Mouse (Mus musculus) CH12.LX (cell line): ENCODE data around the gene Nup210l. TPM values are rescaled to one million over a fixed set of nuclear protein-coding genes. Genes with fewer than 3 reads are reported as not detected.
"Not testable (repeated sequence)": the region's sequence is repeated elsewhere in the genome, so short reads cannot be mapped to it uniquely, and the experiment has no call there.

ENCODE experiments used
- DNase-seq: peaks from one replicate; pipeline ENCODE4 v3.0.0-alpha.2; 2013; ENCODE audit errors: extremely low read depth
- H3K27ac ChIP-seq: 2 replicates; pipeline ENCODE4 v1.5.1; 2012; ENCODE audit warnings: low read depth, mild to moderate bottlenecking, control low read depth, moderate library complexity; ENCODE audit not compliant: insufficient read depth
- H3K27me3 ChIP-seq: replicated peaks from 2 replicates; pipeline ENCODE3; 2012; ENCODE audit warnings: inconsistent platforms
- H3K36me3 ChIP-seq, 2 experiments: replicated peaks in 1 of 2; 2 replicates each; pipeline versions ENCODE3 to v1.6.1; 2012; ENCODE audit warnings: inconsistent platforms in 1 of 2, low read length in 1 of 2, mild to moderate bottlenecking in 1 of 2, mixed read lengths in 1 of 2, moderate library complexity in 1 of 2; ENCODE audit not compliant: control insufficient read depth in 1 of 2, insufficient read depth in 1 of 2
- H3K4me1 ChIP-seq, 2 experiments: 2 replicates each; pipeline ENCODE4 v1.6.1; 2012; ENCODE audit warnings: inconsistent platforms in 1 of 2, moderate library complexity in 1 of 2; ENCODE audit not compliant: insufficient read depth in 2 of 2, control insufficient read depth in 1 of 2
- H3K4me2 ChIP-seq: 2 replicates; pipeline ENCODE4 v1.6.1; 2012; ENCODE audit warnings: low read depth, mild to moderate bottlenecking, control low read depth; ENCODE audit not compliant: poor library complexity, insufficient read depth, severe bottlenecking
- H3K4me3 ChIP-seq, 3 experiments: fragments of 150-350 bp in 1 of 3; sonication (generic) in 1 of 3; replicated peaks in 1 of 3; 2 replicates each; pipeline versions ENCODE3 to v1.5.1; 2011 to 2012; ENCODE audit warnings: low read depth in 2 of 3, low read length in 2 of 3, mild to moderate bottlenecking in 2 of 3, moderate library complexity in 2 of 3, control low read depth in 1 of 3, improper control_type of control experiment in 1 of 3, inconsistent platforms in 1 of 3, mixed read lengths in 1 of 3; ENCODE audit not compliant: poor library complexity in 1 of 3
- H3K79me2 ChIP-seq: replicated peaks from 2 replicates; pipeline ENCODE4 v1.6.1; 2012; ENCODE audit warnings: mild to moderate bottlenecking, moderate library complexity; ENCODE audit not compliant: control insufficient read depth, poor library complexity, insufficient read depth, severe bottlenecking; ENCODE audit errors: extremely low read depth
- H3K9ac ChIP-seq: 2 replicates; pipeline ENCODE4 v1.6.1; 2012; ENCODE audit warnings: low read depth, mild to moderate bottlenecking, control low read depth, moderate library complexity; ENCODE audit not compliant: insufficient read depth
- H3K9me3 ChIP-seq: replicated peaks from 2 replicates; pipeline ENCODE3; 2012; ENCODE audit warnings: low read length, inconsistent platforms, mixed read lengths
- CHD1 ChIP-seq: IDR thresholded peaks from 2 replicates; pipeline ENCODE4 v1.6.1; 2012; ENCODE audit warnings: low read depth, low read length, improper control_type of control experiment, inconsistent platforms
- CHD2 ChIP-seq: IDR thresholded peaks from 2 replicates; pipeline ENCODE4 v1.6.1; 2011; ENCODE audit warnings: low read length, improper control_type of control experiment
- CTCF ChIP-seq, 2 experiments: IDR thresholded peaks in 1 of 2; conservative IDR thresholded peaks in 1 of 2; 2 replicates each; pipeline ENCODE4 v1.5.1; 2011 to 2012; ENCODE audit warnings: low read depth in 2 of 2, low read length in 2 of 2, improper control_type of control experiment in 1 of 2, inconsistent platforms in 1 of 2, mild to moderate bottlenecking in 1 of 2, moderate library complexity in 1 of 2
- E2F4 ChIP-seq: IDR thresholded peaks from 2 replicates; pipeline ENCODE4 v1.6.1; 2011; ENCODE audit warnings: low read depth, low read length, improper control_type of control experiment; ENCODE audit not compliant: insufficient replicate concordance
- ELF1 ChIP-seq: IDR thresholded peaks from 2 replicates; pipeline ENCODE4 v1.6.1; 2014; ENCODE audit warnings: low read depth, mild to moderate bottlenecking, inconsistent platforms, low read length, improper control_type of control experiment
- EP300 ChIP-seq: IDR thresholded peaks from 2 replicates; pipeline ENCODE4 v1.6.1; 2011; ENCODE audit warnings: low read length, improper control_type of control experiment
- GABPA ChIP-seq: IDR thresholded peaks from 2 replicates; pipeline ENCODE4 v1.6.1; 2012; ENCODE audit warnings: low read depth, low read length, improper control_type of control experiment, inconsistent platforms; ENCODE audit not compliant: insufficient replicate concordance
- JUN ChIP-seq: IDR thresholded peaks from 2 replicates; pipeline ENCODE4 v1.6.1; 2011; ENCODE audit warnings: low read depth, mild to moderate bottlenecking, low read length, improper control_type of control experiment, moderate library complexity; ENCODE audit not compliant: insufficient read depth
- JUND ChIP-seq: conservative IDR thresholded peaks from 2 replicates; pipeline ENCODE4 v1.6.1; 2011; ENCODE audit warnings: low read depth, low read length, improper control_type of control experiment
- KAT2A ChIP-seq: IDR thresholded peaks from 2 replicates; pipeline ENCODE4 v1.6.1; 2012; ENCODE audit warnings: low read length, improper control_type of control experiment, inconsistent platforms; ENCODE audit not compliant: insufficient replicate concordance
- MAFK ChIP-seq: IDR thresholded peaks from 2 replicates; pipeline ENCODE4 v1.6.1; 2011; ENCODE audit warnings: low read length, improper control_type of control experiment; ENCODE audit not compliant: insufficient replicate concordance
- MAX ChIP-seq: IDR thresholded peaks from 2 replicates; pipeline ENCODE4 v1.6.1; 2011; ENCODE audit warnings: low read length, improper control_type of control experiment
- MAZ ChIP-seq: IDR thresholded peaks from 2 replicates; pipeline ENCODE4 v1.6.1; 2012; ENCODE audit warnings: low read depth, mild to moderate bottlenecking, inconsistent platforms, low read length, improper control_type of control experiment, moderate library complexity
- MYC ChIP-seq: IDR thresholded peaks from 2 replicates; pipeline ENCODE4 v1.6.1; 2011; ENCODE audit warnings: low read depth, mild to moderate bottlenecking, improper control_type of control experiment, low read length
- NELFE ChIP-seq: IDR thresholded peaks from 2 replicates; pipeline ENCODE4 v1.6.1; 2011; ENCODE audit warnings: low read depth, low read length, improper control_type of control experiment
- NRF1 ChIP-seq: IDR thresholded peaks from 2 replicates; pipeline ENCODE4 v1.6.1; 2014; ENCODE audit warnings: low read depth, mild to moderate bottlenecking, inconsistent platforms, low read length, improper control_type of control experiment, moderate library complexity
- PAX5 ChIP-seq: IDR thresholded peaks from 2 replicates; pipeline ENCODE4 v1.6.1; 2012; ENCODE audit warnings: low read length, inconsistent platforms, mixed read lengths
- POLR2AphosphoS2 ChIP-seq: IDR thresholded peaks from 2 replicates; pipeline ENCODE4 v1.6.1; 2011; ENCODE audit warnings: low read depth, low read length, improper control_type of control experiment
- SIN3A ChIP-seq: IDR thresholded peaks from 2 replicates; pipeline ENCODE4 v1.6.1; 2012; ENCODE audit warnings: low read length, improper control_type of control experiment, inconsistent platforms
- SMC3 ChIP-seq: IDR thresholded peaks from 2 replicates; pipeline ENCODE4 v1.6.1; 2011; ENCODE audit warnings: low read depth, low read length, improper control_type of control experiment
- USF1 ChIP-seq: IDR thresholded peaks from 2 replicates; pipeline ENCODE4 v1.6.1; 2014; ENCODE audit warnings: low read depth, mild to moderate bottlenecking, inconsistent platforms, low read length, improper control_type of control experiment
- USF2 ChIP-seq: conservative IDR thresholded peaks from 2 replicates; pipeline ENCODE4 v1.6.1; 2011; ENCODE audit warnings: low read depth, low read length, improper control_type of control experiment
- ZKSCAN1 ChIP-seq: IDR thresholded peaks from 2 replicates; pipeline ENCODE4 v1.6.1; 2012; ENCODE audit warnings: low read depth, inconsistent platforms, low read length, improper control_type of control experiment, borderline replicate concordance
- ZMIZ1 ChIP-seq: IDR thresholded peaks from 2 replicates; pipeline ENCODE4 v1.6.1; 2012; ENCODE audit warnings: low read depth, mild to moderate bottlenecking, inconsistent platforms, low read length, improper control_type of control experiment
- dilution Hi-C: fragments of 300-500 bp; cut with MboI; formaldehyde crosslinking; loops from 2 replicates; pipeline ENCODE4 v1.14.3; 2020; ENCODE audit warnings: low sequenced_read_pairs; ENCODE audit not compliant: extremely low pct_unique_long_range_greater_than_20kb, extremely low pct_ligation_motif_present
- in situ Hi-C: fragments of 300-500 bp; cut with MboI; formaldehyde crosslinking; loops from 3 replicates; pipeline ENCODE4 v1.14.3; 2019; ENCODE audit warnings: low sequenced_read_pairs, low pct_ligation_motif_present, low pct_unique_long_range_greater_than_20kb, mixed read lengths
- polyA plus RNA-seq: library from polyadenylated mRNA; unstranded; fragments of >175 nt; gene quantifications from 2 replicates; pipeline ENCODE4 v1.2.1, GENCODE M21; 2012; ENCODE audit warnings: low read depth; ENCODE audit not compliant: insufficient read length
- total RNA-seq, 2 experiments: library from RNA; depleted of rRNA; stranded (reverse); fragments of 300-350 nt in 1 of 2; fragments of >200 nt in 1 of 2; gene quantifications; 2 replicates each; pipeline ENCODE4 v1.2.3; 2012 to 2014

Nup210l gene
- total and polyA plus RNA-seq, 3 experiments = 0.42 to 0.47 (median 0.43) TPM

DNA sequence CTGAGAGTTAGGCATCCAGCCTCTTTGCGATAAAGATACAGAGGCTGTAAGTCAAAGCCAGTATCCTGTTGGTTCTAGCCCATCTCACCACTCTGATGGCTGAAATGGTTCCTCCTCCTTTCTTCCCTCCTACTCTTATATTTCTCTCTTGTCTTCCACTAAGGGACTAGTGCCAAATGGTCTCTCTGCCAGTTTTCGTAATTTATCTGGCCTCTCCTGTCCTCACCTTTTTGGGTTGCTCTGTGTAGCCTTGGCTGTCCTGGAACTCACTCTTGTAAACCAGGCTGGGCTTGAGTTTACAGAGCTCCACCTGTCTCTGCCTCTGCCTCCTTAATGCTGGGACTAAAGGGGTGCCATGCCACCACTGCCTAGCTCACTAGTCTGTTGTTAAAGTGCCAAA lies 148.7 kb downstream of the Nup210l start:
- dilution Hi-C loops, H3K4me2 ChIP-seq, H3K9me3 ChIP-seq, H3K9ac ChIP-seq, H3K4me3 ChIP-seq, in situ Hi-C loops, H3K27ac ChIP-seq, H3K27me3 ChIP-seq, DNase-seq: not testable (repeated sequence)
- Histone ChIP-seq H3K36me3 (peaks cover 23 to 29% of the 10 kb centered on the region in 2 experiments), H3K4me1 (peaks cover 6 to 32% of the 10 kb centered on the region in 2 experiments), H3K79me2 (peaks cover 50% of the 10 kb centered on the region)

DNA sequence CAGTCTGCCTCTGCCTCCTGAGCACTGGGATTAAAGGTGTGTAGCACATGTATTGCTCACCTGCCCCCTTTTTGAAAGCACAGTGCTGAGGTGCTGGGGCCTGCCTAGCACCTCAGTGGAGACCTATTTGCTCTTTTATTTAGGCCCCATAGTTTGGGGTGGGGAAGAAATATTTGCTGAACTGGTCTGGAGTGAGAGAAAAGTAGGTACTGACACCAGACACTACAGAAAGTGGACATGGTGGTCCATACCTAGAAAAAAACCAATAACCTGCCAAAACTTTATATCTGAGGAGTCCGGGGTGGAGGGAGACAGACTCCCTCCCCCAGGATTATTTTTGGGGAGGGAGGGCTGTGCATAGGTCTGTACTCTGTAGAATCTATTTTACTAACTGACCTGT lies 149.2 kb downstream of the Nup210l start:
- H3K4me3 ChIP-seq, in situ Hi-C loops, dilution Hi-C loops, H3K27me3 ChIP-seq, H3K9me3 ChIP-seq, DNase-seq, H3K27ac ChIP-seq: not testable (repeated sequence)
- H3K4me1 ChIP-seq = peaks cover 8 to 36% of the 10 kb centered on the region in 2 experiments
- peak overlapping the region; percentile 29 for H3K4me2 ChIP-seq
- H3K36me3 ChIP-seq = peaks cover 26 to 34% of the 10 kb centered on the region in 2 experiments
- H3K79me2 ChIP-seq = peaks cover 55% of the 10 kb centered on the region
- H3K9ac ChIP-seq = peak overlapping the region; percentile 85; the same call in 1 of the 2 replicates

DNA sequence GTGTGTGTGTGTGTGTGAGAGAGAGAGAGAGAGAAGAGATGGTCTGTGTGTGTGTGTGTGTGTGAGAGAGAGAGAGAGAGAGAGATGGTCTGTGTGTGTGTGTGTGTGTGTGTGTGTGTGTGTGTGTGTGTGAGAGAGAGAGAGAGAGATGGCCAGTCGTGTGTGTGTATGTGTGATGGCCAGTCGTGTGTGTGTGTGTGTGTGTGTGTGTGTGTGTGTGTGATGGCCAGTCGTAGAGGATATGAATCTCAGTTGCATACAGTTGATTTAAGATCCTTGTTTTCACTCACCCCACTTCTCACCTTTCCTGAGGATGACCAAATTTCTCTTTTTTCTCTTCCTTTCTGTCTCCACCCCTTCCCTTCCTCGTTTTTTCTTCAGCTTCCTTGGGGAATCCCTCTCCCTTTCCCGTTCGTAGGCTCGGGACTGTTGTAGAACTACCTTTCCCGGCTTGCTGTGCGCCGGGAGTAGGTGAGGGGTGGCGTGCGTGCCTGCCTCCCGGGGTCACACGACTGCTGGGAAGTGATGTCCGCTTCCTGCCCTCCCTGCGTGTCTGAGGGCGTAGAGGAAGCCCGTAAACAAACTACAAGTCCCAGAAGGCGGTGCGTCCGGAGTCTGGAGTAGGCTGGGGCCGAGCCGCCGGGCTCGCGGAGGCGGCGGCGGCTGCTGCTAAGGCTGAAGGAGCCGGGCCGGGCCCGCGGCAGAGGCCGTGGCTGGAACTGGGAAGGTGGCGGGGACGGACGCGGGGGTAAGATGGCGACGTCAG lies 149.9 kb downstream of the Nup210l start, which contains the start of gene Crtc2:
Gene Crtc2 (plus strand): TSS at position 511 of the 766 bp plus-strand sequence.
- H3K27ac ChIP-seq = peak within 1 kb of the TSS; percentile 91
- peak within 1 kb of the TSS; percentile 91 to 95 (median 93) for H3K4me3 ChIP-seq
- H3K4me1 ChIP-seq = peaks cover 8 to 43% of the 10 kb centered on the region in 2 experiments
- H3K36me3 ChIP-seq = peaks cover 33 to 41% of the 10 kb centered on the region in 2 experiments
- peak within 1 kb of the TSS; percentile 85 for H3K9ac ChIP-seq
- dilution Hi-C loops = no loop called here
- no peaks in the 10 kb centered on the region for H3K9me3 ChIP-seq
- in situ Hi-C loops = no loop called here
- no peaks in the 10 kb centered on the region for H3K27me3 ChIP-seq
- H3K4me2 ChIP-seq = peak within 1 kb of the TSS; percentile 46
- H3K79me2 ChIP-seq = peaks cover 56% of the 10 kb centered on the region
- peak; percentile 94 for DNase-seq
- no peak for TF ChIP-seq PAX5
- no peak for TF ChIP-seq ZMIZ1
- peak; percentile 42; the same call in 1 of the 2 replicates for TF ChIP-seq MYC
- peak; percentile 24; the same call in 1 of the 2 replicates for TF ChIP-seq USF1
- peak; percentile 99 for TF ChIP-seq KAT2A
- peak; percentile 83 for TF ChIP-seq SIN3A
- TF ChIP-seq NELFE = no peak
- TF ChIP-seq E2F4 = no peak
- no peak; a peak in 1 of 4 replicates for TF ChIP-seq CTCF (conservative IDR thresholded peaks at IDR 0.05 in 1 of 2, IDR thresholded peaks at IDR 0.05 in 1 of 2; ENCODE audit: low read depth in 2 of 2, low read length in 2 of 2)
- no peak for TF ChIP-seq ZKSCAN1
- TF ChIP-seq CHD2 = peak; percentile 75
- no peak for TF ChIP-seq CHD1
- TF ChIP-seq POLR2AphosphoS2 = no peak
- TF ChIP-seq MAX = peak; percentile 44; the same call in 1 of the 2 replicates
- peak; percentile 90 for TF ChIP-seq MAZ
- TF ChIP-seq MAFK = no peak
- no peak; the same call in 1 of the 2 replicates for TF ChIP-seq JUND
- peak; percentile 96 for TF ChIP-seq ELF1
- TF ChIP-seq USF2 = no peak
- TF ChIP-seq JUN = no peak
- no peak for TF ChIP-seq EP300
- no peak for TF ChIP-seq SMC3
- TF ChIP-seq GABPA = peak; percentile 80; the same call in 1 of the 2 replicates
- TF ChIP-seq NRF1 = peak; percentile 56; the same call in 1 of the 2 replicates
